Mouse (Mus musculus) heart, postnatal 0 days (tissue): ENCODE measurements around the gene Enpp1. TPM values are rescaled to one million over a fixed set of nuclear protein-coding genes. Genes with fewer than 3 reads are reported as not detected.

ENCODE experiments used
- ATAC-seq: fragments of 200-750 bp; cut with Nextera tagmentation; 2 replicates; pipeline ENCODE4 v1.8.0; 2017; ENCODE audit warnings: low read depth, moderate number of reproducible peaks, moderate library complexity; ENCODE audit not compliant: insufficient read depth
- DNase-seq: peaks from one replicate; pipeline ENCODE4 v3.0.0-alpha.2; 2016; ENCODE audit warnings: low spot score
- H3K27ac ChIP-seq: fragments of 300-500 bp; sonication (generic); 2 replicates; pipeline ENCODE4 v1.5.1; 2014; ENCODE audit warnings: low read depth, mild to moderate bottlenecking
- H3K27me3 ChIP-seq: fragments of 300-500 bp; sonication (generic); 2 replicates; pipeline ENCODE4 v1.6.1; 2014; ENCODE audit warnings: low read length, mixed read lengths; ENCODE audit not compliant: control insufficient read depth, insufficient read depth
- H3K36me3 ChIP-seq: fragments of 300-500 bp; sonication (generic); replicated peaks from 2 replicates; pipeline ENCODE4 v1.6.1; 2014; ENCODE audit warnings: low read length, mixed read lengths; ENCODE audit not compliant: control insufficient read depth, insufficient read depth
- H3K4me1 ChIP-seq: fragments of 300-500 bp; sonication (generic); 2 replicates; pipeline ENCODE4 v1.6.1; 2014; ENCODE audit warnings: antibody characterized with exemption; ENCODE audit not compliant: control insufficient read depth, insufficient read depth
- H3K4me2 ChIP-seq: fragments of 300-500 bp; sonication (generic); 2 replicates; pipeline ENCODE4 v1.6.1; 2014; ENCODE audit warnings: low read depth, mild to moderate bottlenecking, low read length, moderate library complexity
- H3K4me3 ChIP-seq: fragments of 300-500 bp; sonication (generic); 2 replicates; pipeline ENCODE4 v1.5.1; 2014; ENCODE audit warnings: low read depth, low read length
- H3K9ac ChIP-seq: fragments of 300-500 bp; sonication (generic); replicated peaks from 2 replicates; pipeline ENCODE4 v1.6.1; 2014; ENCODE audit warnings: low read depth, low read length, mixed read lengths
- H3K9me3 ChIP-seq: fragments of 300-500 bp; sonication (generic); replicated peaks from 2 replicates; pipeline ENCODE4 v1.6.1; 2016; ENCODE audit warnings: low read length; ENCODE audit not compliant: control insufficient read depth
- CTCF ChIP-seq: IDR thresholded peaks from 2 replicates; pipeline ENCODE4 v1.5.1; 2016; ENCODE audit warnings: antibody characterized with exemption, control low read depth, low read depth
- EP300 ChIP-seq: IDR thresholded peaks from 2 replicates; pipeline ENCODE4 v1.6.1; 2016; ENCODE audit warnings: antibody characterized with exemption, low read depth
- WGBS: fragments of 180-500 bp; shearing (Covaris S2); extraction: QIAGEN DNeasy Blood & Tissue Kit; methylation state at CpG from one replicate; pipeline ENCODE4 v1.1.7; 2014; 5-methylcytosine and 5-hydroxymethylcytosine counted together
- polyA plus RNA-seq: library from polyadenylated mRNA; unstranded; fragments of >200 nt; fragmentation: Nextera tagmentation; extraction: Ambion mirVana; gene quantifications from 2 replicates; pipeline ENCODE4 v1.2.1, GENCODE M21; 2015
- total RNA-seq: library from RNA; depleted of rRNA; stranded (reverse); fragments of >200 nt; gene quantifications from 2 replicates; pipeline ENCODE4 v1.2.3, GENCODE M21; 2014; ENCODE audit warnings: low replicate concordance

The Enpp1 gene
- total and polyA plus RNA-seq, 2 experiments from 2014 or later: 1.8 to 2.5 TPM

DNA sequence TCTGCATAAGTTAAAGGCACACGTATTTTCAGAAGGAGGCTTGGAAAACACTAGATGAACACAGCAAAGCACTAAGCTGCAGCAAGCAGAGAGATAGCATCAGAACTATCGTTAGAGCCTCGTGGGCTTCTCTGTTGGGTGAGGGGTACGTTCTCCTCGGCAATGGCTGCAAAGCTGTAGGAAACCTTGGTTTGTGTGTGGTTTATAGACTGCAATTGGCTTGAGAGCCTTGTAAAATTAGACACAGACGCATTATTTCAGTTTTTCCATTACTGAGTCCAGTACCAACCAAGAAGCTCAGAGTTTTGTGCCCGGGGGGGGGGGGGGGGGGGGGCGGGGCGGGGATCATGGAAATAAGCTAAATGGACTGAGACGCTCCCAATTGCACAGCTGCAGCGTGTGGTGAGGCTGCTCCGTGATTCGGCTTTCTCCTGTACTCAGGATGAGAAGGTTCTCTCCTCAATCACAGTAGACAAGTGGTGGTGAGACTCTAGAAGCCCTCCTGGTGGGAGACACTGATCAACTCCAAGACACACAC lies 31.1 kb upstream of the Enpp1 start:
- no peak overlapping the region for H3K4me2 ChIP-seq
- no peak overlapping the region for H3K27ac ChIP-seq
- H3K36me3 ChIP-seq: no peaks in the 10 kb centered on the region
- DNase-seq (no peak), ATAC-seq (no peak)
- no peak overlapping the region for H3K9ac ChIP-seq
- no peaks in the 10 kb centered on the region for H3K9me3 ChIP-seq
- H3K27me3 ChIP-seq: no peaks in the 10 kb centered on the region
- no peak overlapping the region for H3K4me3 ChIP-seq
- H3K4me1 ChIP-seq: no peaks in the 10 kb centered on the region
- WGBS: 78% methylated on average over 13 of the region's 13 CpGs
- TF ChIP-seq CTCF (no peak), EP300 (no peak)

DNA sequence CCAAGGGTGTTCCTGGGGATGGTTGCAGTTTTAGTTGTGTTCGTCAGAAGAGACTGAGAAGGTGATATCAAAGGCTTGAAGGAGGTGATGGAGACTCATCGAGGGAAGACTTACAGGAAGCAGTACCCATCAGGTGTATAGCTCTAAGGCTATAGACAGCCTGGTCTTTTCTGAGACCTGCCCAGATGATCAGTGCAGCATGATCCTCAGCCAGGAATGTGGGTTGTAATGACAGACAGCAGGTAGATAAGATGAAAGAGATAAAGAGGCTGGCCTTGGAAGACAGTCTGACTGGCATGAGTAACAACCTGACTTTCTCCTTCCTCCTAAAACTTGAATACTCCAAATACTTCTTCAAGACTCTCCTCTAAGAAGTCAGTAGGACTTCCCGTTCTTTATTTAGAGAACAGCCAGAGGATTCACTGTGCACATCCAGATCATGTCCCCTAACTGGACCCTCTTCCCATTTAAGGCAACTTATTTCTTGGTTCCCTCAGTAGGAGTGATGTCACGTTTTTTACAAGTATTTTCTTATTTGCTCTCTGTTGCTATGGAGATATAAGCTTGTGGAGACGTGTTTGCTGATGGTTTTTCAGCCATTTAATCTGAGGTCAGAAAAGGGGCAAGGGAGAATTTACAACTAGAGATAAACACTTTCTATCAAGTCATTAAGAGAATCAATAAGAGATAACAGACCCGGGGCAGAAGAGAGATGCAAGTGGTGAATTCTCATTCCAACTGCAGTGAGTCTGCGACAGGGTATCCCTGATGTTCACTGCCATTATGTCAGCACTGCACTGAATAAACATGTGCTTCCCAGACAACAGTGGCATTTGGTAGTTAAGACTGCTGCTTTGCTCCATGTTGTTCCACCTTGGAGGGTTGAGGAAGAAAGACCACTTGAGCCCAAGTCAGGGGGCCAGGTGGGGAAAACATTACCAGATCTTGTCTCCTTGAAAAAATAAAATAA lies 29.6 kb upstream of the Enpp1 start:
- Histone ChIP-seq H3K4me3 (no peak overlapping the region), H3K27me3 (no peaks in the 10 kb centered on the region), H3K27ac (no peak overlapping the region), H3K36me3 (no peaks in the 10 kb centered on the region), H3K9me3 (no peaks in the 10 kb centered on the region), H3K4me2 (no peak overlapping the region), H3K4me1 (no peaks in the 10 kb centered on the region), H3K9ac (no peak overlapping the region)
- TF ChIP-seq CTCF (no peak), EP300 (no peak)
- 38% methylated on average over 7 of the region's 7 CpGs for WGBS
- DNase-seq: no peak
- no peak for ATAC-seq

DNA sequence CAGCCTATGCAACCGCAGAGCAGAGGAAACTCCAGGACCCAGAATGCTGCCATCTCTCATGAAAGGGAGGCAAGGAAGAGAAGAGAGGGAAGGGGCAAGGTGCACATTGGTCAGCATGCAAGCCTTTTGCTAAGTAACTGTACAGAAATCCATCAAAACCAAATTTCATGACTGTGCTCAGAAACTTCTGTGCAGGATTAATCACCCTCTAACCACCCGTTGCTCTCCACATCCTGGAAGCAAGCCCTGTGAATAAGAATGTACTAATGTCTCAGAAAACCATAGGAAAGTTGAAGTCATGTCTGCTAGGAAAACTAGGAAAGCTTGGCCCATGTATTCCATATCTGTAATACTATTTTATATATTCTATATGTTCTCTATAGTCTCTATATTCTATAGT lies 27.2 kb upstream of the Enpp1 start:
- Histone ChIP-seq H3K27ac (no peak overlapping the region), H3K9me3 (no peaks in the 10 kb centered on the region), H3K27me3 (no peaks in the 10 kb centered on the region), H3K36me3 (no peaks in the 10 kb centered on the region), H3K4me2 (no peak overlapping the region), H3K4me3 (no peak overlapping the region), H3K9ac (no peak overlapping the region), H3K4me1 (no peaks in the 10 kb centered on the region)
- no peak for TF ChIP-seq CTCF
- no peak for TF ChIP-seq EP300
- 59% methylated on average over 2 of the region's 2 CpGs for WGBS
- no peak for ATAC-seq
- no peak for DNase-seq

DNA sequence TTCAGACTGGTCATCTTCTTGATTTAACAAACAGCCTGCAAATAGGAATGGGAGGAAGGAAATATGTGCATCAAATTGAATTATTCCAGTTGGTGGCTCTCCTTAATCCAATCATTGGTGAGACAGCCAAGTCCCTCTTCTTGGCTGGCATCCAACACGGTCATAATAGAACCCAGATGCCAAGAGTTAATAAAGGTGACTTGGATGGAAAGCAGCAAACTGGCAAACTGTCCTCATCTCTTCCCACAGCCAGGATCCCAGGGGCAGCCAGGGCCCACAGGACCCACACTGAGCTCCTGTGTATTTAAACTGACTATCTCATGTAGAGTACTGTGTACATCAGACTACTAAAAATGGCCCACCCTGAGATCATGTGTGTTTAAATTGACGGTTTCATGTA lies 26.5 kb upstream of the Enpp1 start:
- no peak for TF ChIP-seq EP300
- no peak for TF ChIP-seq CTCF
- no peak for DNase-seq
- Histone ChIP-seq H3K27ac (no peak overlapping the region), H3K4me2 (no peak overlapping the region), H3K27me3 (no peaks in the 10 kb centered on the region), H3K9me3 (no peaks in the 10 kb centered on the region), H3K4me3 (no peak overlapping the region), H3K36me3 (no peaks in the 10 kb centered on the region), H3K4me1 (no peaks in the 10 kb centered on the region), H3K9ac (no peak overlapping the region)
- WGBS: 52% methylated on average over 2 of the region's 2 CpGs
- ATAC-seq: no peak

DNA sequence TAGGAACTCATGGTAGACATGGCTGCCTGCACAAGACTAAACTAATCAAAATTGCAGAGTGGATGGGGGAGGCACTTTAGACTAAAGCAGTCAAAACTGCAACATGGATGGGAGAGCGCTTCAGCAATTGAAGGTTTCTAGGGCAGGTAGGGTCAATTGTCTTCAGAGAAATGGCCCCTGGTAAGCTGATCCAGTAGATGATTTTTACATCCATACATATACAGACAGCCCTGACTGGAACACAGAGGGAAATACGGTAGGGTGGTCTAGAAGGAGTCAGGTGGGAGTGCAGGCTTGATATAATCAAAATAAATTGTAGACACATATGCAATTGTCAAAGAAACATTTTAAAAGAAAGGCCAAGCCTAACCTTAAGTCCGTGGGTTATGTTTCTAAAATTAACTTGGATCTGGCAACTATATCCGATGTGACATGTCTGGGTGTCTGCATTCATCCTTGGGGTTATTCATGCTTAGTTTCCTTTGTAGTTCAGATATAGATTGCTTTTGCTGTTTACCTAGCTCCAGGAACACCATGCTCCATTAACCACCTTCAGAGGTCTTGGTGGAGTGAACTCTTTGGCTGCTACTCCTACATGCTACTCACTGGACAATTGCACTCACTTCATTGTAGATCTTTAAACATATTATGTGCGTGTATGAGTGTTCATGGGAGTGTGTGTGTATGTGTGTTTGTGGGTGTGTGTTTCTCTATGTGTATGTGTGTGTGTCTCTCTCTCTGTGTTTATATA lies 23.2 kb upstream of the Enpp1 start:
- no peak overlapping the region for H3K4me3 ChIP-seq
- TF ChIP-seq EP300: no peak
- TF ChIP-seq CTCF: no peak
- H3K4me2 ChIP-seq: no peak overlapping the region
- 65% methylated on average over 5 of the region's 5 CpGs for WGBS
- H3K27ac ChIP-seq: no peak overlapping the region
- no peaks in the 10 kb centered on the region for H3K9me3 ChIP-seq
- H3K9ac ChIP-seq: no peak overlapping the region
- no peaks in the 10 kb centered on the region for H3K4me1 ChIP-seq
- DNase-seq: no peak
- no peaks in the 10 kb centered on the region for H3K36me3 ChIP-seq
- no peaks in the 10 kb centered on the region for H3K27me3 ChIP-seq
- no peak for ATAC-seq
